Mouse (Mus musculus): ENCODE data around the gene Trim54. TPM values are rescaled to one million over a fixed set of nuclear protein-coding genes. Genes with fewer than 3 reads are reported as not detected.

Gene Trim54
- polyA plus RNA-seq (2017; shearing (Covaris generic)): not detected

DNA sequence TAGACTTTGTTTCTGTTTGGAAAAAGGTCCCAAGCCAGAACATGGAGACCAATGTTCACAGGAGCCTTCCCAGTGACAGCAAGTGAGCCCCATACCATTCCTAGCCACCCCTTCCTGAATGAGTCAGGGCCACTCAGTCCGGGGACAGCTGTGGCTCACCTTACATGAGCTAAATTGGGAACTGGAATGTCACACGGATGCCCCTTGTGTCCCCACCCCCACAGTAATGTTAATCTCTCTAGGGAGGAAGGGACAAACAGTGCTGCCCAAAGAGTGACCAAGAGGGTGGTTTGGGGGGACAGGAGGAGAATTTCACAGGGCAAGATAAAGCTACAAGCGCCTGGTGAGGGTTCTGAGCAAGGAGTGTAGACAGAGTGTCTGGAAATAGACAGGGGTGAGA, at the start of gene Trim54:
Gene Trim54 (plus strand): TSS at position 359 of the 400 bp plus-strand sequence.
- ATAC-seq: no peak

- no peak for ATAC-seq
Measured at GRCm38 (mm10) chr5:31069810-31070209, 46.7 kb upstream of the Trim54 start.

- no peak for ATAC-seq
Measured at GRCm38 (mm10) chr5:31071059-31071458, 45.5 kb upstream of the Trim54 start.

GRCm38 (mm10) chr5:31071821-31072220, 44.7 kb upstream of the Trim54 start:
- no peak for ATAC-seq

- no peak for ATAC-seq
Measured at GRCm38 (mm10) chr5:31073176-31073575, 43.3 kb upstream of the Trim54 start.

DNA sequence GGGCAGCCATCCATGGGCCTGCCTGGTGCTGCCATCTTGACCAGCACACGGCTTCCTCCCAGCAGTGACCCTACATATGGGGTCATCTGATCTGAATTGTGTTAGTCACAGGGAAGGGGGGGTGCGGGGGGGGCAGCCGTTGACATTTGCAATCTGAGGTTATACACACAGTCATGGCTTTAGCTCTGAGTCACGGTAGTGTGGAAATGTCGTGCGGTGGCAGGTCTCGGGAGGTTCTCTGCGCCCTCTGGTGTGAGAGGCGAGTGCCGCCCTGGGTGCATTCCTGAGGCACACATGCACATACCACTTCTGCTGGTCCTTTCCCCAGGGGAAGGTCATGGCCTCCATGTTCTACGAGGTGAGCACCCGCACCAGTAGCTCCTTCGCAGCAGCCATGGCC, 40.2 kb upstream of the Trim54 start:
- no peak for ATAC-seq

- ATAC-seq: no peak
Measured at GRCm38 (mm10) chr5:31080059-31080794, 36.3 kb upstream of the Trim54 start.

DNA sequence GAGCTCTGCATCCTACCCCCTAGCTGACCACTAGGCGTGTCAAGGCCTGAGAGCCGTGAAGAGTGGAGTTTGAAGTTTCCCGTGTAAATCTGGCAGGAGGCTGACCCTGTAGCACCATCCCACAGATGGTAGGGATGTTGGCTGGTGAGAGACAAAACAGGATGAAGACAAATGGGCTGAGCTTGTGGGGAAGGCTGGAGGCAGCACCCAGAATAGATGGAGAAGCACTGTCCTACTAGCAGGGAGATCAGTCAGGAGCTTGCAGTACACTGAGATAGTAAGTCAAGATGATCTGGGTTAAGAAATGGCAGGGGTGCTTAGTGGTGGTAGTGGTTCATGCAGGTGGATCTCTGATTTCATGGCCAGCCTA, 35.7 kb upstream of the Trim54 start:
- no peak for ATAC-seq

DNA sequence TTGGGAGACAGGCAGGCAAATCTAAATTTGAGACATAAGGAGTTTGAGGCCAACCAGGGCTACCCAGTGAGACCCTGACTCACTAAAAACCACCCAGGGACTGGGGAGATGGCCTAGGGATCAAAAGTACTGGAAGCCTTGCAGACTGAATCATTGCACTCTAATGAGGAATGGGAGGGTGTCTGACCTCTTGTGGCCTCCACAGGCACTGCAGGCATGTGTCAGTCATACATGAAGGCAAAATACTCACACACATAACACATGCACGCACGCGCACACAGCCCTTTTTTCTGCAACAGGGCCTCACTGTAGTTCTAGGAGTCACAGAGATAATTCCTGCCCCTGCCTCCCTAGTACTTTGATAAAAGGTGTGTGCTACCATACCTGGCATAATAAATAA, 35.1 kb upstream of the Trim54 start:
- peak; percentile 35 for ATAC-seq

DNA sequence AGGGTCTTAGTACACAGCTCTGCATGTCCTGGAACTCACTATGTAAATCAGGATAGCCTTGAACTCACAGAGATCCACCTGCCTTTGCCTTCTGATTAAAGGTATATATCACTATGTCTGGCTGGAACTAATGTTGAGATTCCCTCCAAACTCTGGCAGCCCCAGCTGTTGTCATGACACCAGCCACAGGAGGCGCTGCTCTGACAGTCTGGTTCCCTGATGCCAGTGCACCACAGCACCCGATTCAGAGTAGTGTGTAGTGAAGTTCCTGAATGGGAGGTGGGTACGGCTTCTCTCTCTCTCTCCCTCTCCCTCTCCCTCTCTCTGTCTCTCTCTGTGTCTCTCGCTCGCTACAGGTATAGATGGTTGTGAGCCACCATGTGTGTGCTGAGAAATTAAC, 34.2 kb upstream of the Trim54 start:
- ATAC-seq: no peak

DNA sequence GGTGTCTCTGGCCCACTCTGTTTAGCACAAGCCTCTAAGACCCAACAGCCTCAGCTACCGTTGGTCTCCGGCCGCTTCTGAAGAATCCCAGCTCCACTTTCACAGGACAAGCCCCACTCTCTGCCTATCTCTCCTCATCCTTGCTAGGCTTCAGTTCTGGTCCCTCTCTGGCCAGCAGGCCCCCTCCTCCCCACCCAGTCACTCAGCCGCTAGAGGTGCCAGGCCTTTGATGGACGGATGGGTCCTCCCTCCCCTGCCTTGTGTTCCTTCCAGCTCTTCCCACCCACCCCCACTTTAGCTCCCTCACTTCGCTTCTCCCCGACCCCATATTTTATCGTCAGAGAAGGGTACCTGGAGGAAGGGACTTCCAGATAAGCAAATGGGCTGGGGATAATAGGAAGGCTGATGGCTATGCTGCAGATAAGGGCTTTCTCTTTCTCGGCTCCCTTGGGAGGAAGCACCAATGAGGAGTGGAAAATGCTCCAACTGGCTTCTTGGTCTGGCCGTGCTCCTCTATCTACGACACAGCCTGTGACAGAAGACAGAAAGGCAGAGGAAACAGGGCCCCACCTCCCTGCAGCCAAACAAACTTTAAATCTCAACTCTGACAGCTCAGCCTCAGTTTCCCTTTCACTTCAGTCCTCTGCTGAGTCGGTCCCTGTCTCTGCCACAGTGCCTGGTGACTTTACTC, 33.4 kb upstream of the Trim54 start:
- ATAC-seq: no peak

DNA sequence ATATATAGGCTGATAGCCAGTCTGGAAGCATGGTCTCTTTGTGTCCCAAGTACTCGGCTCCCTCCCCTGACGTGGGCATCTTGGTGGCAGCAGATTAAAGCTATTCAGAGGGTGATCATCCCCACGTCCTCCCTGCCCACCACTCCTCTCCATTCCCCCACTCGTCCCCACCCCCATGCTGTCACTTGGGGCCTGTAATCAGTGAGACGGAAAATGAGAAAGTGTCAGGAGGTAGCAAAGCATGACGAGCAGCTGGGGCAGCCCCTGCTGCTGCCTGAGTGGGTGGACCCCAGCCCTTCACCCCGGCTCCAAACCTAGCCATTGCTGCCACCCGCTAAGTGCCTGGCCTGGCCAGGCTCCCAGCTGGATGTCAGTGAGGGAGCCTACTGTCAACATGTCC, 32.6 kb upstream of the Trim54 start:
- peak; percentile 50 for ATAC-seq

GRCm38 (mm10) chr5:31086606-31087005, 29.9 kb upstream of the Trim54 start:
- no peak for ATAC-seq

GRCm38 (mm10) chr5:31087131-31087530, 29.4 kb upstream of the Trim54 start:
- no peak for ATAC-seq

DNA sequence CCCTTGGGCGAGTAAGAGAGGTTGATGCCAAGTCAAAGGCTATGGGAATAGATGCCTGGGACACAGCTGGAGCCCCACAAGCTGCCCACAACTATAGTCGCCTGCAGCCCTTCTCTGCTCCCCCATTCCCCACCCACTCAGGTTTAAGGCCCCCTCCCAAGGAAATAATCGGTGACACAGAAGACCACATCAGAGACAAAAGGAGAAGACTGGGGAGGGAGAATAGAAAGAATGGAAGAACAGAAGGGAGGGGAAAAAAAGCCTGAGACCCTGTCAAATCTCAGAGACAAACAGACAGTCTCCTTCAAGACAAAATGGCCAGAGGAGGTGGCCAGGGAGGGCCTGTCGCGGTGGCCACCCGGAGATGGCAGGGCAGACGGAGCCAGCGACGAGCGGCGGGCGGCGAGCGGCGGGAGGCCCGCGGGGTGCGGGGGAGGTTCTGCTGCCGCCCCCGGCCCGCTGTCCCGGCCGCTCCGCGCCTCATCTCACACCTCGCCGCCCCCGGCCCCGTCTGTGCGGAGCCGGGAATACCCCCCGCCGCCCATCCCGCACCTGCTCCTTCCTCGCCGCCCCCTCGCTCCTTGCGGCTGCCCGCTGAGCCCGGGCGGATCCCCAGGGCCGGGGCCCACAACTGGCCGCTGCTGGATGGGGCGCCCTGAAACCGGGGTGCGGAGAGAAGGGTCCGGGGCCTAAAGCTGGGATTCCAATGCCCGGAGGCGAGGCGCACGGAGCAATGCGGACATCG, 24.1 kb upstream of the Trim54 start:
- no peak for ATAC-seq

- ATAC-seq: no peak
Measured at GRCm38 (mm10) chr5:31093151-31094041, 23.1 kb upstream of the Trim54 start.

- ATAC-seq: peak; percentile 35
Measured at GRCm38 (mm10) chr5:31094100-31094798, 22.3 kb upstream of the Trim54 start.

- ATAC-seq: peak; percentile 80
Measured at GRCm38 (mm10) chr5:31094799-31095691, 21.5 kb upstream of the Trim54 start.

DNA sequence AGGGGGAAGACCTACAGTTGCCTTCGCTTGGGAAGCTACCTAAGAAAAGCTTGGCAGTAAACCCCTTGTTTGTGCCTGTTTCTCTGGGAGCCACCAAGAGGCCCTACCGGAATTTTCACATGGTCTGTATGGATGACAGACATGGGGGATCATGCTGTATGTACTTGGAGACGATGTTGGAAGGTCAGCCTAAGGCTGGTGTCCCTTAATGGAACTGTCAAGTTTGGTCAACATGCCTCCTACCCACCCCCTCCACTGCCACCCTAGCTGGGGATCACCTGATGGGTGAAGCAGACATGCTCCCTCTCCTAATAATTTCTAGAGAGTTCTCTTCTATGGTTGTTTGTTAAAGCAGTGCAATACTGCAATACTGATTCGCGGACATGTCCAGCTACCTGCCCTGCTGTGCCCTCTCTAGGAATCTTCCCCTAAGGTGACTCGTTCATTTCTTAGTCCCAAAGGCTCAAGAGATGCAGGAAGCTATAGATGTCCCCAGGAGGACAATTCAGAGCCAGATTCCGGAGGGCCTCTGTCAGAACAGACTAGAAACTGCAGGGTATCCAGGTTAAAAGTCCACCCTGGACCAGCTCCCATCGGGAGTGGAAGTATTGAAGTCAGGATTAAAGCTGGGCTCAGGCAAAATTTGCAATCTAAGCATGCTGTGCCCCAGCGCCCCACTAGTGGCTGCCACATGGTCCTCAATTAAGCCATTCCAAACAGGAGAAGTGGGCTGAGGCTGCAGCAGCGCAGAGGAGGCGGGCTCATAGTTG, 20.6 kb upstream of the Trim54 start:
- ATAC-seq: no peak

DNA sequence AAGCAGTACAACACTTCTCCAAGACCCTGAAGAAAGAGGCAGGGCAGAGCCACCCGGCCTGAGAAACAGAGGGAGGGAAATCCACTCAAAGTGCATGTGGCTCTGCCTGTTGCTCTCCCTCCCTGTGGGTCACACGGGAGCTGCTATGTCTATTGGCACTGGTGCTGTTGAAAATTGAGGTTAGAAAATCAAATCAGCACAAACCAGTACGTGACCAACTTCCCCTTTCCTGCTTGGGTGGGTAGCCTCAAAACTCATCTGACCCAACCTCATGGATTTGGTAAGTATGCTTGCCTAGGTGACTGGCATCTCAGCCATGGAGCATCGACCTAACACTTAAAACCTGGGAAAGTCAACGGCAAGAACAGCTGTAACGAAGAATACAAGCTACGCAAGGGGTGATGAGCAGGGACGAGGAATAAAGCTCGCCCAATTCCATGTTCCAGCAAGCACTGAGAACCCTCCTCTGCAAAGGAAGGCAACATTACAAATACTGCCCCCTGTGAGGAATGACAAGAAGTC, 10.6 kb upstream of the Trim54 start, which contains the start of gene Dnajc5g:
Gene Dnajc5g (plus strand): TSS at position 472 of the 522 bp plus-strand sequence.
- no peak for ATAC-seq
